ENCODE assay signal across 8 mouse cellular contexts in genomic region chr10:15300199-15301085, GRCm38 (mm10).
DNase-seq lines count a peak whose midpoint lies in the region; ATAC-seq and TF ChIP-seq lines count a peak whose summit lies in the region.

No protein-coding gene starts in this region.

- no peak overlapping the region for H3K9ac ChIP-seq in hindbrain, postnatal 0 days (replicated peaks; ENCODE audit: low read length)

- H3K4me3 ChIP-seq in hindbrain, postnatal 0 days (ENCODE audit: low read length), result no peak overlapping the region

- H3K4me2 ChIP-seq in hindbrain, postnatal 0 days (ENCODE audit: low read depth, low read length), result peak overlapping the region; percentile 43

- peak; percentile 94 for TF ChIP-seq CTCF in hindbrain, postnatal 0 days (IDR thresholded peaks at IDR 0.05; ENCODE audit: low read depth)

- no peaks in the 10 kb centered on the region for H3K9me3 ChIP-seq in hindbrain, postnatal 0 days (ENCODE audit: low read length)

- no peaks in the 10 kb centered on the region for H3K36me3 ChIP-seq in hindbrain, postnatal 0 days (ENCODE audit: insufficient read depth, low read length)

- peak overlapping the region; percentile 59 for H3K27ac ChIP-seq in hindbrain, postnatal 0 days

- DNase-seq in WW6 (ENCODE audit: low read depth, low spot score), result peak; percentile 36
- DNase-seq in cerebellum, postnatal 25 days, result peak; percentile 88 to 92
- DNase-seq in frontal cortex, postnatal 36 days (ENCODE audit: low spot score in 2 of 2), result peak; percentile 69 to 84
- peak; percentile 93 for DNase-seq in hindbrain, postnatal 0 days (ENCODE audit: low spot score)
- peak; percentile 75 to 79 for DNase-seq in left cerebral cortex, adult 18-20 months (ENCODE audit: low spot score in 2 of 2)
- peak; percentile 68 to 78 for DNase-seq in lung, postnatal 4 days
- peak; percentile 88 for DNase-seq in retina, postnatal 1 day
- DNase-seq in thymus, postnatal 4 days, result peak; percentile 80

- no peaks in the 10 kb centered on the region for H3K27me3 ChIP-seq in hindbrain, postnatal 0 days (ENCODE audit: insufficient read depth, low read length)

- WGBS in hindbrain, postnatal 0 days, result 28% methylated on average over 8 of the region's 8 CpGs

- peak; percentile 94 for ATAC-seq in hindbrain, postnatal 0 days

- H3K4me1 ChIP-seq in hindbrain, postnatal 0 days (ENCODE audit: insufficient read depth, low read length), result no peaks in the 10 kb centered on the region

Comparison
In these comparisons a context has a peak if more than half of its experiments do, and no peak if none do; other contexts are left out.
1. DNase-seq: peak in every context shown above with its lines; median percentile 93 in hindbrain, postnatal 0 days; 90 in cerebellum, postnatal 25 days; 88 in retina, postnatal 1 day; 80 in thymus, postnatal 4 days; 77 in left cerebral cortex, adult 18-20 months; 76 in frontal cortex, postnatal 36 days; 73 in lung, postnatal 4 days; 36 in WW6.